Mouse (Mus musculus): ENCODE data around the gene Gm17079. TPM values are rescaled to one million over a fixed set of nuclear protein-coding genes. Genes with fewer than 3 reads are reported as not detected.

Gene Gm17079
- polyA plus RNA-seq, 1 experiment from 2014 or later: not detected

Other genes starting within 250 kb of the Gm17079 start
- not detected in 2 replicates for gene Vmn2r89, start 243.6 kb downstream of the Gm17079 start, polyA plus RNA-seq (2015; fragmentation: Nextera tagmentation; extraction: Ambion mirVana)
- gene Gm5622, start 142.7 kb downstream of the Gm17079 start, polyA plus RNA-seq (2015; fragmentation: Nextera tagmentation; extraction: Ambion mirVana): not detected in 2 replicates
- not detected in 2 replicates for gene Gm17175, start 121.4 kb downstream of the Gm17079 start, polyA plus RNA-seq (2015; fragmentation: Nextera tagmentation; extraction: Ambion mirVana)
- gene Gm17174, start 103.3 kb downstream of the Gm17079 start, polyA plus RNA-seq (2015; fragmentation: Nextera tagmentation; extraction: Ambion mirVana): not detected in 2 replicates
- not detected in 2 replicates for gene Gm17078, start 84.2 kb downstream of the Gm17079 start, polyA plus RNA-seq (2015; fragmentation: Nextera tagmentation; extraction: Ambion mirVana)
- not detected in 2 replicates for gene Gm4181, start 59.8 kb downstream of the Gm17079 start, polyA plus RNA-seq (2015; fragmentation: Nextera tagmentation; extraction: Ambion mirVana)
- gene Gm5800, start 21.7 kb upstream of the Gm17079 start, polyA plus RNA-seq (2015; fragmentation: Nextera tagmentation; extraction: Ambion mirVana): not detected in 2 replicates
- 0.28 TPM in 1 of 2 replicates, not detected in the other for gene Ang4, start 78.1 kb upstream of the Gm17079 start, polyA plus RNA-seq (2015; fragmentation: Nextera tagmentation; extraction: Ambion mirVana)
- not detected in 2 replicates for gene AY358078, start 104.6 kb upstream of the Gm17079 start, polyA plus RNA-seq (2015; fragmentation: Nextera tagmentation; extraction: Ambion mirVana)
- gene Ear6, start 158.2 kb upstream of the Gm17079 start, polyA plus RNA-seq (2015; fragmentation: Nextera tagmentation; extraction: Ambion mirVana): not detected in 2 replicates
- gene Mettl17, start 189.4 kb upstream of the Gm17079 start, polyA plus RNA-seq (2015; fragmentation: Nextera tagmentation; extraction: Ambion mirVana): 37.8 and 42.1 TPM in 2 replicates
- gene Slc39a2, start 197.4 kb upstream of the Gm17079 start, polyA plus RNA-seq (2015; fragmentation: Nextera tagmentation; extraction: Ambion mirVana): 0.31 and 0.38 TPM in 2 replicates
- gene Ndrg2, start 218.7 kb upstream of the Gm17079 start, polyA plus RNA-seq (2015; fragmentation: Nextera tagmentation; extraction: Ambion mirVana): 421 and 437 TPM in 2 replicates
- gene Tppp2, start 223.0 kb upstream of the Gm17079 start, polyA plus RNA-seq (2015; fragmentation: Nextera tagmentation; extraction: Ambion mirVana): not detected in 2 replicates
- gene Rnase13, start 227.3 kb upstream of the Gm17079 start, polyA plus RNA-seq (2015; fragmentation: Nextera tagmentation; extraction: Ambion mirVana): not detected in 2 replicates

Measured in heart, embryonic 16.5 days (tissue).